21 mouse cellular contexts compared by ENCODE assay signal in genomic region chr16:32127046-32127445, GRCm38 (mm10). TPM values are rescaled to one million over a fixed set of nuclear protein-coding genes. Genes with fewer than 3 reads are reported as not detected.
DNase-seq lines count a peak whose midpoint lies in the region; ATAC-seq and TF ChIP-seq lines count a peak whose summit lies in the region.
"Had no signal": no experiment of that assay in that cellular context is flagged by ENCODE, and none has a peak within 500 bp of the region (broad histone marks: within the 10 kb centered on the region; RNA-seq: fewer than 3 reads in every experiment).

No protein-coding gene starts in this region.

- 0 out of 2 replicates have a peak overlapping the region, but pooled peaks have one; percentile 17 for H3K27ac ChIP-seq in embryonic facial prominence, embryonic 12.5 days
- no peak overlapping the region for H3K27ac ChIP-seq in embryonic facial prominence, embryonic 10.5 days (replicated peaks)
- peak overlapping the region; percentile 24; the same call in 1 of the 2 replicates for H3K27ac ChIP-seq in kidney, adult 2 months (ENCODE audit: insufficient read depth, low read depth, low read length)
- H3K27ac ChIP-seq in stomach, embryonic 15.5 days, result peak overlapping the region; percentile 4; the same call in 1 of the 2 replicates
- H3K27ac ChIP-seq in stomach, postnatal 0 days (replicated peaks), result no peak overlapping the region
- H3K27ac ChIP-seq in forebrain, embryonic 12.5 days, result no peak overlapping the region
- H3K27ac ChIP-seq: hindbrain, embryonic 13.5 days; limb, embryonic 15.5 days; midbrain, embryonic 10.5 days had no signal

- H3K36me3 ChIP-seq in embryonic facial prominence, embryonic 12.5 days, result no peaks in the 10 kb centered on the region
- no peaks in the 10 kb centered on the region for H3K36me3 ChIP-seq in embryonic facial prominence, embryonic 10.5 days (replicated peaks)
- no peaks in the 10 kb centered on the region for H3K36me3 ChIP-seq in kidney, adult 2 months (ENCODE audit: control insufficient read depth, insufficient read depth, low read length)
- H3K36me3 ChIP-seq in stomach, embryonic 15.5 days, result no peaks in the 10 kb centered on the region
- no peaks in the 10 kb centered on the region for H3K36me3 ChIP-seq in stomach, postnatal 0 days (ENCODE audit: control insufficient read depth, insufficient read depth, low read length)
- no peaks in the 10 kb centered on the region for H3K36me3 ChIP-seq in forebrain, embryonic 12.5 days (replicated peaks)
- H3K36me3 ChIP-seq: hindbrain, embryonic 13.5 days; limb, embryonic 15.5 days; midbrain, embryonic 10.5 days had no signal

- H3K27me3 ChIP-seq in embryonic facial prominence, embryonic 12.5 days, result no peaks in the 10 kb centered on the region
- H3K27me3 ChIP-seq in embryonic facial prominence, embryonic 10.5 days (replicated peaks; ENCODE audit: low read depth, poor library complexity, severe bottlenecking), result no peaks in the 10 kb centered on the region
- H3K27me3 ChIP-seq in kidney, adult 2 months (replicated peaks; ENCODE audit: control insufficient read depth, insufficient read depth, low read length), result no peaks in the 10 kb centered on the region
- no peaks in the 10 kb centered on the region for H3K27me3 ChIP-seq in stomach, embryonic 15.5 days (replicated peaks)
- no peaks in the 10 kb centered on the region for H3K27me3 ChIP-seq in stomach, postnatal 0 days (ENCODE audit: control insufficient read depth, insufficient read depth, low read length)
- no peaks in the 10 kb centered on the region for H3K27me3 ChIP-seq in forebrain, embryonic 12.5 days
- H3K27me3 ChIP-seq: hindbrain, embryonic 13.5 days; limb, embryonic 15.5 days had no signal

- H3K4me1 ChIP-seq in embryonic facial prominence, embryonic 12.5 days, result no peaks in the 10 kb centered on the region
- H3K4me1 ChIP-seq in embryonic facial prominence, embryonic 10.5 days, result peaks cover 5% of the 10 kb centered on the region; the same call in 1 of the 2 replicates
- H3K4me1 ChIP-seq in kidney, adult 2 months (ENCODE audit: control insufficient read depth, insufficient read depth, low read length), result no peaks in the 10 kb centered on the region
- H3K4me1 ChIP-seq in stomach, embryonic 15.5 days, result no peaks in the 10 kb centered on the region
- H3K4me1 ChIP-seq in stomach, postnatal 0 days (replicated peaks; ENCODE audit: control insufficient read depth, insufficient read depth), result no peaks in the 10 kb centered on the region
- no peaks in the 10 kb centered on the region for H3K4me1 ChIP-seq in forebrain, embryonic 12.5 days
- H3K4me1 ChIP-seq: hindbrain, embryonic 13.5 days; limb, embryonic 15.5 days; midbrain, embryonic 10.5 days had no signal

- H3K9ac ChIP-seq in embryonic facial prominence, embryonic 12.5 days, result no peak overlapping the region
- no peak overlapping the region for H3K9ac ChIP-seq in stomach, embryonic 15.5 days
- H3K9ac ChIP-seq in stomach, postnatal 0 days (ENCODE audit: low read length), result no peak overlapping the region
- H3K9ac ChIP-seq in forebrain, embryonic 12.5 days, result no peak overlapping the region
- H3K9ac ChIP-seq: hindbrain, embryonic 13.5 days; limb, embryonic 15.5 days; liver, postnatal 0 days had no signal

- DNase-seq in embryonic facial prominence, embryonic 10.5 days (ENCODE audit: low spot score), result no peak
- DNase-seq in kidney, adult 2 months, result peak; percentile 43
- no peak for DNase-seq in kidney, postnatal 25 days
- no peak for DNase-seq in stomach, postnatal 0 days (ENCODE audit: low spot score)
- DNase-seq in spleen, adult 12 weeks (ENCODE audit: low spot score), result no peak
- DNase-seq: cerebellum, adult 18-20 months; liver, postnatal 0 days; retina, postnatal 1 day; thymus, postnatal 14 days had no signal

- H3K9me3 ChIP-seq in embryonic facial prominence, embryonic 12.5 days, result no peaks in the 10 kb centered on the region
- H3K9me3 ChIP-seq in embryonic facial prominence, embryonic 10.5 days, result no peaks in the 10 kb centered on the region
- H3K9me3 ChIP-seq in stomach, embryonic 15.5 days, result no peaks in the 10 kb centered on the region
- no peaks in the 10 kb centered on the region for H3K9me3 ChIP-seq in stomach, postnatal 0 days (ENCODE audit: control insufficient read depth, low read length)
- no peaks in the 10 kb centered on the region for H3K9me3 ChIP-seq in forebrain, embryonic 12.5 days
- H3K9me3 ChIP-seq: hindbrain, embryonic 13.5 days; limb, embryonic 15.5 days; midbrain, embryonic 10.5 days had no signal

- no peak for TF ChIP-seq CTCF in kidney, adult 2 months (conservative IDR thresholded peaks at IDR 0.05; ENCODE audit: insufficient read depth, insufficient read length, low read depth, low read length)
- TF ChIP-seq CTCF in stomach, postnatal 0 days (IDR thresholded peaks at IDR 0.05; ENCODE audit: low read depth), result no peak

- no peak overlapping the region for H3K4me3 ChIP-seq in embryonic facial prominence, embryonic 12.5 days
- H3K4me3 ChIP-seq in embryonic facial prominence, embryonic 10.5 days, result no peak overlapping the region
- no peak overlapping the region for H3K4me3 ChIP-seq in kidney, adult 2 months (ENCODE audit: insufficient read depth, low read depth, low read length)
- H3K4me3 ChIP-seq in stomach, embryonic 15.5 days (replicated peaks), result no peak overlapping the region
- H3K4me3 ChIP-seq in stomach, postnatal 0 days (ENCODE audit: low read depth, low read length), result no peak overlapping the region
- H3K4me3 ChIP-seq in forebrain, embryonic 12.5 days (replicated peaks), result no peak overlapping the region
- H3K4me3 ChIP-seq: hindbrain, embryonic 13.5 days; limb, embryonic 15.5 days; midbrain, embryonic 10.5 days had no signal

- no peak for ATAC-seq in embryonic facial prominence, embryonic 12.5 days (ENCODE audit: insufficient number of reproducible peaks, insufficient read depth, low FRiP score, low TSS enrichment)
- no peak for ATAC-seq in stomach, embryonic 15.5 days (ENCODE audit: insufficient read depth, low FRiP score, low read depth)
- ATAC-seq in stomach, postnatal 0 days (ENCODE audit: low FRiP score, low TSS enrichment), result no peak
- no peak for ATAC-seq in forebrain, embryonic 12.5 days (ENCODE audit: low FRiP score)
- ATAC-seq: forebrain, embryonic 14.5 days; intestine, embryonic 16.5 days; liver, postnatal 0 days; Patski had no signal

- H3K4me2 ChIP-seq in embryonic facial prominence, embryonic 12.5 days (replicated peaks), result no peak overlapping the region
- H3K4me2 ChIP-seq in stomach, embryonic 15.5 days, result no peak overlapping the region
- H3K4me2 ChIP-seq in stomach, postnatal 0 days (replicated peaks; ENCODE audit: low read depth), result no peak overlapping the region
- H3K4me2 ChIP-seq in forebrain, embryonic 12.5 days, result no peak overlapping the region
- H3K4me2 ChIP-seq: hindbrain, embryonic 13.5 days; limb, embryonic 15.5 days had no signal

- 87% methylated on average over 4 of the region's 4 CpGs for WGBS in embryonic facial prominence, embryonic 12.5 days
- WGBS in embryonic facial prominence, embryonic 10.5 days, result 88% methylated on average over 4 of the region's 4 CpGs
- WGBS in kidney, adult 2 months, result 73% methylated on average over 4 of the region's 4 CpGs
- WGBS in stomach, embryonic 15.5 days, result 70% methylated on average over 4 of the region's 4 CpGs
- WGBS in stomach, postnatal 0 days, result 67% methylated on average over 4 of the region's 4 CpGs
- 91% methylated on average over 4 of the region's 4 CpGs for WGBS in forebrain, embryonic 12.5 days

- TF ChIP-seq POLR2A in kidney, adult 2 months (IDR thresholded peaks at IDR 0.05; ENCODE audit: low read depth, low read length), result no peak

- TF ChIP-seq EP300 in stomach, postnatal 0 days (optimal IDR thresholded peaks at IDR 0.05), result no peak

RNA-seq across cellular contexts. Expression of gene Cep19, which starts 27.4 kb away (rescaled TPM):
- 29.7 and 32.7 TPM in 2 replicates for polyA plus RNA-seq in embryonic facial prominence, embryonic 12.5 days (2016; fragmentation: Nextera tagmentation; extraction: Ambion mirVana)
- 36.5 and 36.7 TPM in 2 replicates for polyA plus RNA-seq in embryonic facial prominence, embryonic 10.5 days (2016; fragmentation: Nextera tagmentation; extraction: Ambion mirVana)
- polyA plus RNA-seq in kidney, adult 2 months (2012; rRNA removed), result 17.2 and 18.9 TPM in 2 replicates
- polyA plus RNA-seq in stomach, embryonic 15.5 days (2015; fragmentation: Nextera tagmentation; extraction: Ambion mirVana), result 26.6 and 27.8 TPM in 2 replicates
- polyA plus RNA-seq in stomach, postnatal 0 days (2015; fragmentation: Nextera tagmentation; extraction: Ambion mirVana), result 19.0 and 19.1 TPM in 2 replicates
- 39.7 and 43.8 TPM in 2 replicates for polyA plus RNA-seq in forebrain, embryonic 12.5 days (2016; fragmentation: Nextera tagmentation; extraction: Ambion mirVana)

RNA-seq across cellular contexts. Expression of gene Pigx, which starts 27.5 kb away (rescaled TPM):
- 138 and 141 TPM in 2 replicates for polyA plus RNA-seq in embryonic facial prominence, embryonic 12.5 days (2016; fragmentation: Nextera tagmentation; extraction: Ambion mirVana)
- 151 and 152 TPM in 2 replicates for polyA plus RNA-seq in embryonic facial prominence, embryonic 10.5 days (2016; fragmentation: Nextera tagmentation; extraction: Ambion mirVana)
- 29.0 and 33.2 TPM in 2 replicates for polyA plus RNA-seq in kidney, adult 2 months (2012; rRNA removed)
- 89.0 and 91.8 TPM in 2 replicates for polyA plus RNA-seq in stomach, embryonic 15.5 days (2015; fragmentation: Nextera tagmentation; extraction: Ambion mirVana)
- polyA plus RNA-seq in stomach, postnatal 0 days (2015; fragmentation: Nextera tagmentation; extraction: Ambion mirVana), result 69.8 and 71.8 TPM in 2 replicates
- 127 and 133 TPM in 2 replicates for polyA plus RNA-seq in forebrain, embryonic 12.5 days (2016; fragmentation: Nextera tagmentation; extraction: Ambion mirVana)

RNA-seq across cellular contexts. Expression of gene Nrros, which starts 38.3 kb away (rescaled TPM):
- 9.9 and 11.1 TPM in 2 replicates for polyA plus RNA-seq in embryonic facial prominence, embryonic 12.5 days (2016; fragmentation: Nextera tagmentation; extraction: Ambion mirVana)
- polyA plus RNA-seq in embryonic facial prominence, embryonic 10.5 days (2016; fragmentation: Nextera tagmentation; extraction: Ambion mirVana), result 7.3 and 8.1 TPM in 2 replicates
- polyA plus RNA-seq in kidney, adult 2 months (2012; rRNA removed), result 7.9 and 11.6 TPM in 2 replicates
- polyA plus RNA-seq in stomach, embryonic 15.5 days (2015; fragmentation: Nextera tagmentation; extraction: Ambion mirVana), result 16.3 and 19.5 TPM in 2 replicates
- polyA plus RNA-seq in stomach, postnatal 0 days (2015; fragmentation: Nextera tagmentation; extraction: Ambion mirVana), result 8.2 TPM in 2 replicates
- 6.8 and 7.4 TPM in 2 replicates for polyA plus RNA-seq in forebrain, embryonic 12.5 days (2016; fragmentation: Nextera tagmentation; extraction: Ambion mirVana)
- polyA plus RNA-seq: Patski had no signal

RNA-seq across cellular contexts. Expression of gene Pak2, which starts 47.9 kb away (rescaled TPM):
- 39.1 and 39.2 TPM in 2 replicates for polyA plus RNA-seq in embryonic facial prominence, embryonic 12.5 days (2016; fragmentation: Nextera tagmentation; extraction: Ambion mirVana)
- polyA plus RNA-seq in embryonic facial prominence, embryonic 10.5 days (2016; fragmentation: Nextera tagmentation; extraction: Ambion mirVana), result 39.4 and 42.4 TPM in 2 replicates
- polyA plus RNA-seq in kidney, adult 2 months (2012; rRNA removed), result 15.7 and 18.3 TPM in 2 replicates
- polyA plus RNA-seq in stomach, embryonic 15.5 days (2015; fragmentation: Nextera tagmentation; extraction: Ambion mirVana), result 33.6 and 36.6 TPM in 2 replicates
- polyA plus RNA-seq in stomach, postnatal 0 days (2015; fragmentation: Nextera tagmentation; extraction: Ambion mirVana), result 22.2 and 23.6 TPM in 2 replicates
- 57.1 and 59.1 TPM in 2 replicates for polyA plus RNA-seq in forebrain, embryonic 12.5 days (2016; fragmentation: Nextera tagmentation; extraction: Ambion mirVana)

RNA-seq across cellular contexts. Expression of gene Bex6, which starts 52.6 kb away (rescaled TPM):
- polyA plus RNA-seq in embryonic facial prominence, embryonic 12.5 days (2016; fragmentation: Nextera tagmentation; extraction: Ambion mirVana), result 0.22 and 0.31 TPM in 2 replicates
- not detected in 2 replicates for polyA plus RNA-seq in embryonic facial prominence, embryonic 10.5 days (2016; fragmentation: Nextera tagmentation; extraction: Ambion mirVana)
- not detected in 2 replicates for polyA plus RNA-seq in kidney, adult 2 months (2012; rRNA removed)
- polyA plus RNA-seq in stomach, embryonic 15.5 days (2015; fragmentation: Nextera tagmentation; extraction: Ambion mirVana), result 0.30 and 0.33 TPM in 2 replicates
- not detected in 2 replicates for polyA plus RNA-seq in stomach, postnatal 0 days (2015; fragmentation: Nextera tagmentation; extraction: Ambion mirVana)
- not detected in 2 replicates for polyA plus RNA-seq in forebrain, embryonic 12.5 days (2016; fragmentation: Nextera tagmentation; extraction: Ambion mirVana)
- polyA plus RNA-seq: brain, embryonic 14.5 days; cortical plate, adult 2 months; forebrain, embryonic 14.5 days; hindbrain, embryonic 13.5 days; intestine, embryonic 16.5 days; midbrain, embryonic 10.5 days; neural tube, embryonic 14.5 days; Patski had no signal

Comparison
In these comparisons a context has a peak if more than half of its experiments do, and no peak if none do; other contexts are left out.
1. H3K27ac ChIP-seq: peak in embryonic facial prominence, embryonic 12.5 days (single experiment), kidney, adult 2 months (single experiment) and stomach, embryonic 15.5 days (single experiment); none in embryonic facial prominence, embryonic 10.5 days (single experiment), stomach, postnatal 0 days (single experiment) and forebrain, embryonic 12.5 days (single experiment).